Mouse (Mus musculus) A20 (cell line): ENCODE data around the gene Ankef1.
A peak's percentile ranks its signal among the peaks of the same experiment; 100 is the strongest.

Experiments
- DNase-seq: peaks from one replicate; pipeline ENCODE4 v3.0.0-alpha.2; 2011; ENCODE audit warnings: low read depth, low spot score

Ankef1 gene

GRCm38 (mm10) chr2:136501651-136502050 is at the start of gene Ankef1:
TSS of gene Ankef1 (plus strand) at chr2:136501910.
- DNase-seq: no peak

- DNase-seq: no peak
Measured at GRCm38 (mm10) chr2:136456468-136456867, 45.2 kb upstream of the Ankef1 start.

GRCm38 (mm10) chr2:136456875-136457274 is 44.8 kb upstream of the Ankef1 start:
- no peak for DNase-seq

- no peak for DNase-seq
Measured at GRCm38 (mm10) chr2:136477656-136478055, 24.1 kb upstream of the Ankef1 start.

GRCm38 (mm10) chr2:136482269-136482668 is 19.4 kb upstream of the Ankef1 start:
- DNase-seq: no peak

- no peak for DNase-seq
Measured at GRCm38 (mm10) chr2:136483058-136483457, 18.7 kb upstream of the Ankef1 start.

- no peak for DNase-seq
Measured at GRCm38 (mm10) chr2:136484955-136485354, 16.8 kb upstream of the Ankef1 start.

- no peak for DNase-seq
Measured at GRCm38 (mm10) chr2:136485401-136485800, 16.3 kb upstream of the Ankef1 start.

- DNase-seq: peak; percentile 70
Measured at GRCm38 (mm10) chr2:136485815-136486619, 15.7 kb upstream of the Ankef1 start.

- no peak for DNase-seq
Measured at GRCm38 (mm10) chr2:136486986-136487385, 14.7 kb upstream of the Ankef1 start.

- DNase-seq: no peak
Measured at GRCm38 (mm10) chr2:136511073-136511472, 9.4 kb downstream of the Ankef1 start.

GRCm38 (mm10) chr2:136511756-136512155 is 10.0 kb downstream of the Ankef1 start:
- DNase-seq: no peak

- no peak for DNase-seq
Measured at GRCm38 (mm10) chr2:136512802-136513201, 11.1 kb downstream of the Ankef1 start.

GRCm38 (mm10) chr2:136513806-136514205 is 12.1 kb downstream of the Ankef1 start:
- no peak for DNase-seq

- no peak for DNase-seq
Measured at GRCm38 (mm10) chr2:136515501-136515900, 13.8 kb downstream of the Ankef1 start.

GRCm38 (mm10) chr2:136528937-136529336 is 27.2 kb downstream of the Ankef1 start:
- no peak for DNase-seq

GRCm38 (mm10) chr2:136532033-136532432 is 30.3 kb downstream of the Ankef1 start:
- no peak for DNase-seq

- peak; percentile 1 for DNase-seq
Measured at GRCm38 (mm10) chr2:136558020-136558419, 56.3 kb downstream of the Ankef1 start.

GRCm38 (mm10) chr2:136562336-136562735 is 60.6 kb downstream of the Ankef1 start:
- DNase-seq: no peak

GRCm38 (mm10) chr2:136570856-136571255 is 69.1 kb downstream of the Ankef1 start:
- no peak for DNase-seq

- no peak for DNase-seq
Measured at GRCm38 (mm10) chr2:136582762-136583161, 81.1 kb downstream of the Ankef1 start.

GRCm38 (mm10) chr2:136588811-136589210 is 87.1 kb downstream of the Ankef1 start:
- DNase-seq: no peak

GRCm38 (mm10) chr2:136596451-136596850 is 94.7 kb downstream of the Ankef1 start:
- DNase-seq: no peak

- no peak for DNase-seq
Measured at GRCm38 (mm10) chr2:136598743-136599142, 97.0 kb downstream of the Ankef1 start.
